Mouse (Mus musculus) heart, adult 2 months (tissue): ENCODE data around the gene Rubcn.

Source experiments
- CTCF ChIP-seq: fragments of 200-600 bp; IDR thresholded peaks from 2 replicates; pipeline ENCODE4 v1.8.1; 2022; ENCODE audit warnings: antibody characterized with exemption, mild to moderate bottlenecking, moderate library complexity
- EP300 ChIP-seq: fragments of 200-500 bp; IDR thresholded peaks from 2 replicates; pipeline ENCODE4 v1.6.1; 2011; ENCODE audit warnings: low read depth, low read length, control low read depth; ENCODE audit not compliant: insufficient read depth
- POLR2A ChIP-seq: fragments of 200-500 bp; IDR thresholded peaks from 2 replicates; pipeline ENCODE4 v1.6.1; 2011; ENCODE audit warnings: mild to moderate bottlenecking, low read depth, low read length, control low read depth; ENCODE audit not compliant: insufficient read depth

GRCm38 (mm10) chr16:32822881-32823280 lies 54.7 kb downstream of the Rubcn start:
- no peak for TF ChIP-seq POLR2A
- no peak for TF ChIP-seq EP300
- TF ChIP-seq CTCF: no peak
